10 mouse cellular contexts compared by ENCODE assay signal in the genomic region with DNA sequence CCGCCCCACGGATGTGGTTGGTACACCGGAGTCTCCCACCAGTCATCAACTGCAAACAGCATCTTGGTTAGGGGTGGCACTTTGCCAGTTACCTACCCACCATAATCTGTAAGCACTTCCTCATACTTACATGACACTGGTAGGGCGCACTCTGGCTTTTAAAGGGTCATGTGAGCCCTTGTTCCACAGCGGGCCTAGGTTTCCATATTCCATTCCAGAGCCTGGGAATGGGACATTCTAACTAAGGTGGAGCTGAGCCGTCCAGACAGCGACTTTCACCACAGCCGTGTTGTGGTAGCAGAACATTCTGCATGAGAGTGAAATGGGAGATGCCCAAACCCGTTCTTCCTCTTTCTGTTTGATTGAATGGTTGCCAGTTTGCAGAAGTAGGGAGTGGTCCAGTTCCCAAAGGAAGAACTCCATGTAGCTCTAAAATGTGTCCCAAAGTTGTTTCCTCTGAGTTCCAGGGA.
DNase-seq lines count a peak whose midpoint lies in the region; ATAC-seq lines count a peak whose summit lies in the region.
"Had no signal": no experiment of that assay in that cellular context is flagged by ENCODE, and none has a peak within 500 bp of the region (broad histone marks: within the 10 kb centered on the region; RNA-seq: fewer than 3 reads in every experiment).

No protein-coding gene starts in this region.

- no peaks in the 10 kb centered on the region for H3K9me3 ChIP-seq in liver, embryonic 15.5 days (replicated peaks)
- no peaks in the 10 kb centered on the region for H3K9me3 ChIP-seq in liver, embryonic 12.5 days (replicated peaks)
- H3K9me3 ChIP-seq in embryonic facial prominence, embryonic 15.5 days (replicated peaks) = no peaks in the 10 kb centered on the region
- H3K9me3 ChIP-seq in forebrain, embryonic 16.5 days (ENCODE audit: control insufficient read depth, low read length) = no peaks in the 10 kb centered on the region
- H3K9me3 ChIP-seq: liver, embryonic 13.5 days; neural tube, embryonic 13.5 days had no signal

- no peak for ATAC-seq in liver, embryonic 15.5 days (ENCODE audit: insufficient read depth)
- ATAC-seq in liver, embryonic 12.5 days = no peak
- ATAC-seq in embryonic facial prominence, embryonic 15.5 days (ENCODE audit: insufficient number of reproducible peaks, low FRiP score, low TSS enrichment, low read depth) = peak; percentile 27; the same call in 1 of the 2 replicates
- 0 out of 2 replicates have a peak, but pooled peaks have one; percentile 37 for ATAC-seq in megakaryocyte-erythroid progenitor cell, adult 5-6 weeks (replicated peaks; ENCODE audit: low FRiP score, low TSS enrichment, poor library complexity, severe bottlenecking)
- ATAC-seq in forebrain, embryonic 16.5 days = no peak

- H3K4me2 ChIP-seq in liver, embryonic 15.5 days = peak overlapping the region; percentile 10; the same call in 1 of the 2 replicates
- no peak overlapping the region for H3K4me2 ChIP-seq in liver, embryonic 12.5 days
- H3K4me2 ChIP-seq in embryonic facial prominence, embryonic 15.5 days (replicated peaks) = no peak overlapping the region
- no peak overlapping the region for H3K4me2 ChIP-seq in forebrain, embryonic 16.5 days (ENCODE audit: low read length)
- H3K4me2 ChIP-seq: liver, embryonic 13.5 days; neural tube, embryonic 13.5 days had no signal

- WGBS in liver, embryonic 15.5 days (ENCODE audit: insufficient replicate concordance) = 46% methylated on average over 9 of the region's 9 CpGs
- WGBS in liver, embryonic 12.5 days (ENCODE audit: insufficient replicate concordance) = 67% methylated on average over 9 of the region's 9 CpGs
- 40% methylated on average over 9 of the region's 9 CpGs for WGBS in embryonic facial prominence, embryonic 15.5 days
- WGBS in forebrain, embryonic 16.5 days = 92% methylated on average over 9 of the region's 9 CpGs

- H3K9ac ChIP-seq in liver, embryonic 15.5 days = no peak overlapping the region
- no peak overlapping the region for H3K9ac ChIP-seq in liver, embryonic 12.5 days
- no peak overlapping the region for H3K9ac ChIP-seq in embryonic facial prominence, embryonic 15.5 days
- H3K9ac ChIP-seq in forebrain, embryonic 16.5 days (replicated peaks; ENCODE audit: low read depth, low read length) = no peak overlapping the region
- H3K9ac ChIP-seq: liver, embryonic 13.5 days; neural tube, embryonic 13.5 days had no signal

- H3K27ac ChIP-seq in liver, embryonic 15.5 days (replicated peaks) = no peak overlapping the region
- H3K27ac ChIP-seq in liver, embryonic 12.5 days = no peak overlapping the region
- H3K27ac ChIP-seq in embryonic facial prominence, embryonic 15.5 days (replicated peaks) = peak overlapping the region; percentile 78
- H3K27ac ChIP-seq in forebrain, embryonic 16.5 days (ENCODE audit: low read length) = no peak overlapping the region
- H3K27ac ChIP-seq: liver, embryonic 13.5 days; neural tube, embryonic 13.5 days had no signal

- H3K4me3 ChIP-seq in liver, embryonic 15.5 days (replicated peaks) = no peak overlapping the region
- H3K4me3 ChIP-seq in liver, embryonic 12.5 days = no peak overlapping the region
- H3K4me3 ChIP-seq in embryonic facial prominence, embryonic 15.5 days (replicated peaks) = no peak overlapping the region
- no peak overlapping the region for H3K4me3 ChIP-seq in forebrain, embryonic 16.5 days (replicated peaks; ENCODE audit: low read length)
- H3K4me3 ChIP-seq: liver, embryonic 13.5 days; neural tube, embryonic 13.5 days had no signal

- H3K36me3 ChIP-seq in liver, embryonic 15.5 days (replicated peaks) = no peaks in the 10 kb centered on the region
- no peaks in the 10 kb centered on the region for H3K36me3 ChIP-seq in liver, embryonic 12.5 days
- no peaks in the 10 kb centered on the region for H3K36me3 ChIP-seq in embryonic facial prominence, embryonic 15.5 days
- H3K36me3 ChIP-seq in forebrain, embryonic 16.5 days (ENCODE audit: control insufficient read depth, insufficient read depth) = no peaks in the 10 kb centered on the region
- H3K36me3 ChIP-seq: liver, embryonic 13.5 days; neural tube, embryonic 13.5 days had no signal

- H3K4me1 ChIP-seq in liver, embryonic 15.5 days (replicated peaks) = no peaks in the 10 kb centered on the region
- no peaks in the 10 kb centered on the region for H3K4me1 ChIP-seq in liver, embryonic 12.5 days
- peaks cover 21% of the 10 kb centered on the region for H3K4me1 ChIP-seq in embryonic facial prominence, embryonic 15.5 days
- H3K4me1 ChIP-seq in forebrain, embryonic 16.5 days (replicated peaks; ENCODE audit: control insufficient read depth, insufficient read depth, low read length) = no peaks in the 10 kb centered on the region
- H3K4me1 ChIP-seq: liver, embryonic 13.5 days; neural tube, embryonic 13.5 days had no signal

- DNase-seq in urinary bladder, postnatal 25 days (ENCODE audit: low spot score) = peak; percentile 16
- no peak for DNase-seq in retina, embryonic 14.5 days (ENCODE audit: low spot score)
- DNase-seq: kidney, postnatal 25 days; liver, embryonic 13.5 days had no signal

- no peaks in the 10 kb centered on the region for H3K27me3 ChIP-seq in liver, embryonic 15.5 days
- H3K27me3 ChIP-seq in liver, embryonic 12.5 days (replicated peaks) = no peaks in the 10 kb centered on the region
- no peaks in the 10 kb centered on the region for H3K27me3 ChIP-seq in embryonic facial prominence, embryonic 15.5 days
- H3K27me3 ChIP-seq in forebrain, embryonic 16.5 days (replicated peaks; ENCODE audit: control insufficient read depth, insufficient read depth, low read length) = no peaks in the 10 kb centered on the region
- H3K27me3 ChIP-seq: liver, embryonic 13.5 days; neural tube, embryonic 13.5 days had no signal

Comparison
In these comparisons a context has a peak if more than half of its experiments do, and no peak if none do; other contexts are left out.
1. ATAC-seq: peak in embryonic facial prominence, embryonic 15.5 days (single experiment) and megakaryocyte-erythroid progenitor cell, adult 5-6 weeks (single experiment); none in liver, embryonic 15.5 days (single experiment), liver, embryonic 12.5 days (single experiment) and forebrain, embryonic 16.5 days (single experiment).